In genomic region chr11:44900496-44900895, GRCm38 (mm10) we compare ENCODE assay signal across 10 mouse cellular contexts.
DNase-seq lines count a peak whose midpoint lies in the region; ATAC-seq and TF ChIP-seq lines count a peak whose summit lies in the region.
"Had no signal": no experiment of that assay in that cellular context is flagged by ENCODE, and none has a peak within 500 bp of the region (broad histone marks: within the 10 kb centered on the region; RNA-seq: fewer than 3 reads in every experiment).

No protein-coding gene starts in this region.

- DNase-seq in brain, embryonic 14.5 days (ENCODE audit: low read depth), result peak; percentile 93
- peak; percentile 87 for DNase-seq in forebrain, embryonic 14.5 days (ENCODE audit: low spot score)
- DNase-seq in gastrocnemius, adult 18-20 months (ENCODE audit: low spot score), result no peak
- DNase-seq: thymus, adult 2 months had no signal

- ATAC-seq in forebrain, embryonic 14.5 days, result peak; percentile 90
- no peak for ATAC-seq in hindbrain, embryonic 16.5 days
- ATAC-seq in neural tube, embryonic 12.5 days (ENCODE audit: low FRiP score, low read depth), result peak; percentile 78
- no peak for ATAC-seq in intestine, embryonic 16.5 days
- no peak for ATAC-seq in heart, embryonic 12.5 days (ENCODE audit: insufficient number of reproducible peaks, low FRiP score)

- no peak overlapping the region for H3K9ac ChIP-seq in forebrain, embryonic 14.5 days (ENCODE audit: low read length)
- no peak overlapping the region for H3K9ac ChIP-seq in hindbrain, embryonic 16.5 days (ENCODE audit: low read depth, low read length)
- H3K9ac ChIP-seq in neural tube, embryonic 12.5 days, result no peak overlapping the region
- H3K9ac ChIP-seq in intestine, embryonic 16.5 days (ENCODE audit: low read depth, low read length), result no peak overlapping the region
- H3K9ac ChIP-seq in heart, embryonic 12.5 days, result no peak overlapping the region

- H3K9me3 ChIP-seq in forebrain, embryonic 14.5 days (replicated peaks; ENCODE audit: control insufficient read depth, low read length), result no peaks in the 10 kb centered on the region
- H3K9me3 ChIP-seq in hindbrain, embryonic 16.5 days (ENCODE audit: control insufficient read depth, low read length), result no peaks in the 10 kb centered on the region
- no peaks in the 10 kb centered on the region for H3K9me3 ChIP-seq in neural tube, embryonic 12.5 days
- no peaks in the 10 kb centered on the region for H3K9me3 ChIP-seq in intestine, embryonic 16.5 days (ENCODE audit: control insufficient read depth, low read length)
- no peaks in the 10 kb centered on the region for H3K9me3 ChIP-seq in heart, embryonic 12.5 days (replicated peaks)

- 11% methylated on average over 7 of the region's 7 CpGs for WGBS in forebrain, embryonic 14.5 days
- 14% methylated on average over 7 of the region's 7 CpGs for WGBS in hindbrain, embryonic 16.5 days
- whole genome bisulfite sequencing in neural tube, embryonic 12.5 days, result 41% methylated on average over 7 of the region's 7 CpGs
- WGBS in intestine, embryonic 16.5 days, result 77% methylated on average over 7 of the region's 7 CpGs
- WGBS in heart, embryonic 12.5 days, result 80% methylated on average over 7 of the region's 7 CpGs

- peak overlapping the region; percentile 28 for H3K4me2 ChIP-seq in forebrain, embryonic 14.5 days (ENCODE audit: low read length)
- H3K4me2 ChIP-seq in hindbrain, embryonic 16.5 days (ENCODE audit: low read length), result peak overlapping the region; percentile 37
- peak overlapping the region; percentile 27 for H3K4me2 ChIP-seq in neural tube, embryonic 12.5 days (replicated peaks)
- H3K4me2 ChIP-seq in intestine, embryonic 16.5 days (ENCODE audit: low read depth, low read length), result no peak overlapping the region
- no peak overlapping the region for H3K4me2 ChIP-seq in heart, embryonic 12.5 days

- no peak for TF ChIP-seq CTCF in brain, embryonic 14.5 days (IDR thresholded peaks at IDR 0.05; ENCODE audit: borderline replicate concordance, extremely low read depth, insufficient read depth, insufficient read length)

- H3K4me3 ChIP-seq in forebrain, embryonic 14.5 days (ENCODE audit: low read depth, low read length), result no peak overlapping the region
- H3K4me3 ChIP-seq in hindbrain, embryonic 16.5 days (ENCODE audit: low read length), result no peak overlapping the region
- no peak overlapping the region for H3K4me3 ChIP-seq in neural tube, embryonic 12.5 days
- no peak overlapping the region for H3K4me3 ChIP-seq in intestine, embryonic 16.5 days (ENCODE audit: low read length)
- H3K4me3 ChIP-seq in heart, embryonic 12.5 days, result no peak overlapping the region

- H3K27me3 ChIP-seq in forebrain, embryonic 14.5 days (replicated peaks; ENCODE audit: control insufficient read depth, insufficient read depth, low read length), result no peaks in the 10 kb centered on the region
- no peaks in the 10 kb centered on the region for H3K27me3 ChIP-seq in hindbrain, embryonic 16.5 days (replicated peaks; ENCODE audit: control insufficient read depth, insufficient read depth, low read length)
- no peaks in the 10 kb centered on the region for H3K27me3 ChIP-seq in neural tube, embryonic 12.5 days (replicated peaks)
- no peaks in the 10 kb centered on the region for H3K27me3 ChIP-seq in intestine, embryonic 16.5 days (replicated peaks; ENCODE audit: control insufficient read depth, insufficient read depth, low read length)
- no peaks in the 10 kb centered on the region for H3K27me3 ChIP-seq in heart, embryonic 12.5 days (replicated peaks)

- peaks cover 31% of the 10 kb centered on the region for H3K4me1 ChIP-seq in forebrain, embryonic 14.5 days (ENCODE audit: control insufficient read depth, insufficient read depth, low read length)
- peaks cover 22% of the 10 kb centered on the region for H3K4me1 ChIP-seq in hindbrain, embryonic 16.5 days (ENCODE audit: control insufficient read depth, insufficient read depth, low read depth, low read length)
- peaks cover 23% of the 10 kb centered on the region for H3K4me1 ChIP-seq in neural tube, embryonic 12.5 days
- H3K4me1 ChIP-seq in intestine, embryonic 16.5 days (ENCODE audit: control insufficient read depth, insufficient read depth, low read length), result no peaks in the 10 kb centered on the region
- H3K4me1 ChIP-seq in heart, embryonic 12.5 days (replicated peaks), result peaks cover 16% of the 10 kb centered on the region

- H3K27ac ChIP-seq in forebrain, embryonic 14.5 days (ENCODE audit: low read depth, low read length), result peak overlapping the region; percentile 52; the same call in 1 of the 2 replicates
- H3K27ac ChIP-seq in hindbrain, embryonic 16.5 days (ENCODE audit: low read depth, low read length), result no peak overlapping the region
- no peak overlapping the region for H3K27ac ChIP-seq in neural tube, embryonic 12.5 days
- no peak overlapping the region for H3K27ac ChIP-seq in intestine, embryonic 16.5 days (ENCODE audit: low read length)
- H3K27ac ChIP-seq in heart, embryonic 12.5 days (ENCODE audit: poor library complexity, severe bottlenecking), result no peak overlapping the region
- H3K27ac ChIP-seq: kidney, postnatal 0 days; macrophage had no signal

- H3K36me3 ChIP-seq in forebrain, embryonic 14.5 days (ENCODE audit: control insufficient read depth, insufficient read depth, low read length), result no peaks in the 10 kb centered on the region
- H3K36me3 ChIP-seq in hindbrain, embryonic 16.5 days (ENCODE audit: control insufficient read depth, insufficient read depth, low read length), result no peaks in the 10 kb centered on the region
- no peaks in the 10 kb centered on the region for H3K36me3 ChIP-seq in neural tube, embryonic 12.5 days
- no peaks in the 10 kb centered on the region for H3K36me3 ChIP-seq in intestine, embryonic 16.5 days (ENCODE audit: control insufficient read depth, insufficient read depth, low read length)
- no peaks in the 10 kb centered on the region for H3K36me3 ChIP-seq in heart, embryonic 12.5 days

- TF ChIP-seq POLR2A in brain, embryonic 14.5 days (IDR thresholded peaks at IDR 0.05; ENCODE audit: borderline replicate concordance, extremely low read depth, insufficient read depth, insufficient read length, poor library complexity, severe bottlenecking), result no peak

Comparison
In these comparisons a context has a peak if more than half of its experiments do, and no peak if none do; other contexts are left out.
1. ATAC-seq: peak in forebrain, embryonic 14.5 days (single experiment) and neural tube, embryonic 12.5 days (single experiment); none in hindbrain, embryonic 16.5 days (single experiment), intestine, embryonic 16.5 days (single experiment) and heart, embryonic 12.5 days (single experiment).
2. H3K4me2 ChIP-seq: peak in forebrain, embryonic 14.5 days (single experiment), hindbrain, embryonic 16.5 days (single experiment) and neural tube, embryonic 12.5 days (single experiment); none in intestine, embryonic 16.5 days (single experiment) and heart, embryonic 12.5 days (single experiment).